Mouse (Mus musculus) heart, embryonic 11.5 days (tissue): Measurements from ENCODE around the gene Orc3. TPM values are rescaled to one million over a fixed set of nuclear protein-coding genes. Genes with fewer than 3 reads are reported as not detected.

Experiments
- ATAC-seq: fragments of 200-750 bp; cut with Nextera tagmentation; replicated peaks from 2 replicates; pipeline ENCODE4 v1.8.0; 2017; ENCODE audit warnings: moderate library complexity; ENCODE audit not compliant: insufficient number of reproducible peaks, low FRiP score, low TSS enrichment
- H3K27ac ChIP-seq: fragments of 300-500 bp; sonication (generic); 2 replicates; pipeline ENCODE4 v1.5.1; 2014; ENCODE audit warnings: mild to moderate bottlenecking, low read depth, low read length
- H3K27me3 ChIP-seq: fragments of 300-500 bp; sonication (generic); 2 replicates; pipeline ENCODE4 v1.6.1; 2014; ENCODE audit warnings: mild to moderate bottlenecking, low read length, mixed read lengths; ENCODE audit not compliant: control insufficient read depth, insufficient read depth
- H3K36me3 ChIP-seq: fragments of 300-500 bp; sonication (generic); 2 replicates; pipeline ENCODE4 v1.6.1; 2014; ENCODE audit warnings: mild to moderate bottlenecking, low read length, moderate library complexity, mixed read lengths; ENCODE audit not compliant: control insufficient read depth, insufficient read depth
- H3K4me1 ChIP-seq: fragments of 300-500 bp; sonication (generic); 2 replicates; pipeline ENCODE4 v1.6.1; 2014; ENCODE audit warnings: low read length; ENCODE audit not compliant: control insufficient read depth, insufficient read depth
- H3K4me2 ChIP-seq: fragments of 300-500 bp; sonication (generic); 2 replicates; pipeline ENCODE4 v1.6.1; 2014; ENCODE audit warnings: mild to moderate bottlenecking, moderate library complexity
- H3K4me3 ChIP-seq: fragments of 300-500 bp; sonication (generic); 2 replicates; pipeline ENCODE4 v1.5.1; 2014; ENCODE audit warnings: low read depth, low read length
- H3K9ac ChIP-seq: fragments of 300-500 bp; sonication (generic); 2 replicates; pipeline ENCODE4 v1.6.1; 2014; ENCODE audit warnings: mild to moderate bottlenecking, low read depth, low read length, moderate library complexity
- H3K9me3 ChIP-seq: fragments of 300-500 bp; sonication (generic); replicated peaks from 2 replicates; pipeline ENCODE4 v1.6.1; 2016; ENCODE audit warnings: low read length; ENCODE audit not compliant: control insufficient read depth
- WGBS: fragments of 180-500 bp; shearing (Covaris S2); extraction: QIAGEN DNeasy Blood & Tissue Kit; methylation state at CpG from one replicate; pipeline ENCODE4 v1.1.7; 2014; ENCODE audit not compliant: insufficient replicate concordance; 5-methylcytosine and 5-hydroxymethylcytosine counted together
- polyA plus RNA-seq: library from polyadenylated mRNA; unstranded; fragments of >200 nt; fragmentation: Nextera tagmentation; extraction: Ambion mirVana; gene quantifications from 2 replicates; pipeline ENCODE4 v1.2.1, GENCODE M21; 2014

The Orc3 gene
- polyA plus RNA-seq, 1 experiment from 2014 or later: 84.7 TPM

- no peak overlapping the region for H3K4me2 ChIP-seq
- H3K4me1 ChIP-seq: no peaks in the 10 kb centered on the region
- ATAC-seq: no peak
- 83% methylated on average over 4 of the region's 4 CpGs for WGBS
- H3K36me3 ChIP-seq: peaks cover 13% of the 10 kb centered on the region
- no peaks in the 10 kb centered on the region for H3K9me3 ChIP-seq
- no peaks in the 10 kb centered on the region for H3K27me3 ChIP-seq
- no peak overlapping the region for H3K27ac ChIP-seq
- no peak overlapping the region for H3K9ac ChIP-seq
- H3K4me3 ChIP-seq: no peak overlapping the region
Measured at GRCm38 (mm10) chr4:34637851-34638250, 23.1 kb upstream of the Orc3 start.

- no peak overlapping the region for H3K9ac ChIP-seq
- H3K27me3 ChIP-seq: no peaks in the 10 kb centered on the region
- no peak for ATAC-seq
- 94% methylated on average over 7 of the region's 7 CpGs for WGBS
- H3K9me3 ChIP-seq: no peaks in the 10 kb centered on the region
- no peak overlapping the region for H3K4me3 ChIP-seq
- H3K36me3 ChIP-seq: peaks cover 8% of the 10 kb centered on the region
- no peaks in the 10 kb centered on the region for H3K4me1 ChIP-seq
- H3K4me2 ChIP-seq: no peak overlapping the region
- no peak overlapping the region for H3K27ac ChIP-seq
Measured at GRCm38 (mm10) chr4:34637386-34637785, 22.6 kb upstream of the Orc3 start.

- H3K9me3 ChIP-seq: no peaks in the 10 kb centered on the region
- H3K27me3 ChIP-seq: no peaks in the 10 kb centered on the region
- H3K9ac ChIP-seq: no peak overlapping the region
- no peak for ATAC-seq
- no peaks in the 10 kb centered on the region for H3K4me1 ChIP-seq
- H3K27ac ChIP-seq: no peak overlapping the region
- no peak overlapping the region for H3K4me2 ChIP-seq
- WGBS: 68% methylated on average over 5 of the region's 5 CpGs
- peaks cover 8% of the 10 kb centered on the region; the same call in 1 of the 2 replicates for H3K36me3 ChIP-seq
- no peak overlapping the region for H3K4me3 ChIP-seq
Measured at GRCm38 (mm10) chr4:34636036-34636435, 21.3 kb upstream of the Orc3 start.

- WGBS: 93% methylated on average over 7 of the region's 7 CpGs
- Histone ChIP-seq H3K27me3 (no peaks in the 10 kb centered on the region), H3K4me1 (no peaks in the 10 kb centered on the region), H3K36me3 (peaks cover 2% of the 10 kb centered on the region; the same call in 1 of the 2 replicates), H3K27ac (no peak overlapping the region), H3K9me3 (no peaks in the 10 kb centered on the region), H3K9ac (no peak overlapping the region), H3K4me2 (no peak overlapping the region), H3K4me3 (no peak overlapping the region)
- ATAC-seq: no peak
Measured at GRCm38 (mm10) chr4:34634129-34634528, 19.4 kb upstream of the Orc3 start.

GRCm38 (mm10) chr4:34629956-34630355 lies 15.2 kb upstream of the Orc3 start:
- H3K9me3 ChIP-seq: no peaks in the 10 kb centered on the region
- H3K36me3 ChIP-seq: peaks cover 7% of the 10 kb centered on the region
- no peak overlapping the region for H3K27ac ChIP-seq
- WGBS: 53% methylated on average over 1 of the region's 1 CpGs
- no peaks in the 10 kb centered on the region for H3K4me1 ChIP-seq
- no peak for ATAC-seq
- H3K27me3 ChIP-seq: no peaks in the 10 kb centered on the region
- H3K4me3 ChIP-seq: no peak overlapping the region
- no peak overlapping the region for H3K9ac ChIP-seq
- H3K4me2 ChIP-seq: no peak overlapping the region

- Histone ChIP-seq H3K27me3 (no peaks in the 10 kb centered on the region), H3K4me3 (no peak overlapping the region), H3K9ac (no peak overlapping the region), H3K4me1 (no peaks in the 10 kb centered on the region), H3K4me2 (no peak overlapping the region), H3K9me3 (no peaks in the 10 kb centered on the region), H3K36me3 (peaks cover 7% of the 10 kb centered on the region), H3K27ac (no peak overlapping the region)
- ATAC-seq: no peak
- WGBS: 85% methylated on average over 6 of the region's 6 CpGs
Measured at GRCm38 (mm10) chr4:34626401-34626800, 11.7 kb upstream of the Orc3 start.

GRCm38 (mm10) chr4:34625556-34625955 lies 10.8 kb upstream of the Orc3 start:
- H3K9me3 ChIP-seq: no peaks in the 10 kb centered on the region
- H3K27ac ChIP-seq: no peak overlapping the region
- H3K4me1 ChIP-seq: no peaks in the 10 kb centered on the region
- no peak overlapping the region for H3K9ac ChIP-seq
- 74% methylated on average over 4 of the region's 4 CpGs for WGBS
- H3K27me3 ChIP-seq: no peaks in the 10 kb centered on the region
- no peak overlapping the region for H3K4me2 ChIP-seq
- no peak for ATAC-seq
- no peak overlapping the region for H3K4me3 ChIP-seq
- H3K36me3 ChIP-seq: peaks cover 5% of the 10 kb centered on the region; the same call in 1 of the 2 replicates

- H3K27ac ChIP-seq: no peak overlapping the region
- 78% methylated on average over 8 of the region's 8 CpGs for WGBS
- peaks cover 14% of the 10 kb centered on the region for H3K4me1 ChIP-seq
- peak overlapping the region; percentile 68 for H3K4me2 ChIP-seq
- no peak for ATAC-seq
- H3K27me3 ChIP-seq: no peaks in the 10 kb centered on the region
- H3K36me3 ChIP-seq: 0 out of 2 replicates have a peak, but pooled peaks cover 2% of the 10 kb centered on the region
- peak overlapping the region; percentile 91; the same call in 1 of the 2 replicates for H3K9ac ChIP-seq
- H3K4me3 ChIP-seq: peak overlapping the region; percentile 69
- no peaks in the 10 kb centered on the region for H3K9me3 ChIP-seq
Measured at GRCm38 (mm10) chr4:34616146-34616545, 1.4 kb upstream of the Orc3 start.

- WGBS: 2% methylated on average over 13 of the region's 13 CpGs
- ATAC-seq: no peak
- 0 out of 2 replicates have a peak overlapping the region, but pooled peaks have one; percentile 79 for H3K27ac ChIP-seq
Measured at GRCm38 (mm10) chr4:34615303-34615702, 559 bp upstream of the Orc3 start.

More at GRCm38 (mm10) chr4:34615303-34615702, 559 bp upstream of the Orc3 start:
- peaks cover 14% of the 10 kb centered on the region for H3K4me1 ChIP-seq
- peak overlapping the region; percentile 68 for H3K4me2 ChIP-seq
- H3K27me3 ChIP-seq: no peaks in the 10 kb centered on the region
- H3K9me3 ChIP-seq: no peaks in the 10 kb centered on the region
- 0 out of 2 replicates have a peak, but pooled peaks cover 2% of the 10 kb centered on the region for H3K36me3 ChIP-seq
- peak overlapping the region; percentile 91 for H3K9ac ChIP-seq
- peak overlapping the region; percentile 69 for H3K4me3 ChIP-seq
